Mouse (Mus musculus) kidney, adult 2 months (tissue): ENCODE results near the gene St3gal4. TPM values are rescaled to one million over a fixed set of nuclear protein-coding genes. Genes with fewer than 3 reads are reported as not detected.
A peak's percentile ranks its signal among the peaks of the same experiment; 100 is the strongest.

ENCODE experiments used
- DNase-seq: peaks from one replicate; pipeline ENCODE4 v3.0.0; 2021
- H3K27ac ChIP-seq: fragments of 200-500 bp; 2 replicates; pipeline ENCODE4 v1.5.1; 2012; ENCODE audit warnings: low read depth, low read length, control low read depth, inconsistent platforms; ENCODE audit not compliant: insufficient read depth
- H3K27me3 ChIP-seq: fragments of 200-500 bp; replicated peaks from 2 replicates; pipeline ENCODE4 v1.6.1; 2012; ENCODE audit warnings: mild to moderate bottlenecking, moderate library complexity, low read length, inconsistent platforms; ENCODE audit not compliant: control insufficient read depth, insufficient read depth
- H3K36me3 ChIP-seq: fragments of 200-500 bp; 2 replicates; pipeline ENCODE4 v1.6.1; 2012; ENCODE audit warnings: mild to moderate bottlenecking, moderate library complexity, low read length, inconsistent platforms; ENCODE audit not compliant: control insufficient read depth, insufficient read depth
- H3K4me1 ChIP-seq: fragments of 200-500 bp; 2 replicates; pipeline ENCODE4 v1.6.1; 2011; ENCODE audit warnings: low read length; ENCODE audit not compliant: control insufficient read depth, insufficient read depth
- H3K4me3 ChIP-seq: fragments of 200-500 bp; 2 replicates; pipeline ENCODE4 v1.5.1; 2011; ENCODE audit warnings: mild to moderate bottlenecking, low read depth, low read length, control low read depth; ENCODE audit not compliant: insufficient read depth
- CTCF ChIP-seq: fragments of 200-500 bp; conservative IDR thresholded peaks from 2 replicates; pipeline ENCODE4 v1.5.1; 2011; ENCODE audit warnings: low read depth, mild to moderate bottlenecking, control low read depth, low read length, moderate library complexity, mixed read lengths; ENCODE audit not compliant: insufficient read depth, insufficient read length
- POLR2A ChIP-seq: fragments of 200-500 bp; IDR thresholded peaks from one replicate; pipeline ENCODE4 v1.6.1; 2011; ENCODE audit warnings: low read depth, low read length, control low read depth
- WGBS: fragments of 180-500 bp; shearing (Covaris S2); methylation state at CpG from one replicate; pipeline ENCODE4 v1.1.7; 2018; 5-methylcytosine and 5-hydroxymethylcytosine counted together
- polyA plus RNA-seq: library from polyadenylated mRNA; depleted of rRNA; stranded (reverse); fragments of >200 nt; gene quantifications from 2 replicates; pipeline ENCODE4 v1.2.3, GENCODE M21; 2012

Gene St3gal4
- polyA plus RNA-seq, 1 experiment: 5.0 TPM

- no peak overlapping the region for H3K27ac ChIP-seq
- H3K36me3 ChIP-seq: no peaks in the 10 kb centered on the region
- no peaks in the 10 kb centered on the region for H3K27me3 ChIP-seq
- no peak for DNase-seq
- peaks cover 8% of the 10 kb centered on the region; the same call in 1 of the 2 replicates for H3K4me1 ChIP-seq
- no peak for TF ChIP-seq POLR2A
- TF ChIP-seq CTCF: no peak
- no peak overlapping the region for H3K4me3 ChIP-seq
- WGBS: 86% methylated on average over 9 of the region's 9 CpGs
Observed at GRCm38 (mm10) chr9:35145118-35145517, 26.1 kb upstream of the St3gal4 start.

DNA sequence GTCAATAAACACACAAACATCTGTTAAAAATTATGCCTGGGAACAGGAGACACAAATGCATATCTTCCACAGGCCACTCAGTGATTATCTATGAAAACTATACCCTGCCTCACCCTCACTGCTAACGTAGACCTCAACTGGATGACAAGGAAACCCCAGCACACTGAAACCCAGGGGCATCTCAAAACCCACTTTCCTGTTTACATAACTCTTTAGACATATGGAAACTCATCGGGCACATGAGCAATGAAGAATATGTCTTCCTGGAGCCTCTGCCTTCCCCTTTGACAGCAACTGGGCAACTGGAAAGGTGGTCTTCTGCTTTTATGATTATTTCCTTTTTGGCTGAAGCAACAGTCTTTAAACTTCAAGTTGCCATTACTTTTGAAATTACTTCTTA is 23.2 kb upstream of the St3gal4 start:
- no peak for DNase-seq
- Histone ChIP-seq H3K4me3 (no peak overlapping the region), H3K36me3 (no peaks in the 10 kb centered on the region), H3K27ac (no peak overlapping the region), H3K4me1 (no peaks in the 10 kb centered on the region), H3K27me3 (no peaks in the 10 kb centered on the region)
- WGBS: 89% methylated on average over 2 of the region's 2 CpGs
- no peak for TF ChIP-seq POLR2A

DNA sequence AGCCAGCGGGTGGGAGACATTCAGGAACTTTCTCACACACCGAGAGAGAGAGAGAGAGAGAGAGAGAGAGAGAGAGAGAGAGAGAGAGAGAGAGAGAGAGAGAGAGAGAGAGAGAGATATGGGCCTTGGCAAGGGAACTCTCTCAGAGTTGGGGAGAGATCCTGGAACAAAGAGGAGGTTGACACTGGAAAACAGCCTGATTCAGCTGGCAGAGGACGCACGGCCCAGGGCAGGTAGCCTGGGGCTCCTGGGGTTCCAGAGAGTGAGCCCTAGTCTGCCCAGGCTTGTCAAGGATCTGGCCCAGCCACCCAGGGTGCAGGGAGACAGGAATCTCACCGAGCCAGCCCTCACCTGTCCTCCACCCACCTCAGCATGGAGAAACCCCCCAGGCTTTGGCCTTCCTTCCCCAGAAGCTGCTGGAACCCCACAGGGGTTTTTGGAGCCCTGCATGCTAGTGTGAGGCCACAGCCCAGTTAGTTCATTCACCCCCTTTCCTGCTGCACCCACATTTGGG is 20.2 kb upstream of the St3gal4 start:
- H3K27ac ChIP-seq: no peak overlapping the region
- TF ChIP-seq CTCF (no peak), POLR2A (no peak)
- no peak for DNase-seq

DNA sequence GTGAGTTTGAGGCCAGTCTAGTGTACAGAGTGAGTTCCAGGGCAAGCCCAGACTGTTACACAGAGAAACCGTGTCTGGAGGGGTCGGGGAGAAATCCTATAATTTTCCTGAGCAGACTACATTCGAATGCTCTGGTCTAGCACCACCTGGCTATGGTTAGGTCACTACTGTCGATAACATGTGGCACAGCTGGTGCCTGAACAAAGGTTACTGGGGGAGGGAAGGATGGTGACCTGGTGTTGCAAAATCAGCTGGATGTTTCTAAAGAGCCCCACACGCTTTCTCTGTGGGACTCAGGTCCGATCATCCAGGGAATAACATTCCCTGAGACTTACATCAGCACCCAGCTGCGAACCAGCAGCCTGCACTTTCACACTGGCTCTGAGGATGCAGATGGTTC is 19.0 kb upstream of the St3gal4 start:
- 60% methylated on average over 7 of the region's 7 CpGs for WGBS
- DNase-seq: no peak
- H3K27me3 ChIP-seq: no peaks in the 10 kb centered on the region
- no peaks in the 10 kb centered on the region for H3K36me3 ChIP-seq
- H3K27ac ChIP-seq: no peak overlapping the region
- H3K4me1 ChIP-seq: no peaks in the 10 kb centered on the region
- H3K4me3 ChIP-seq: no peak overlapping the region
- TF ChIP-seq CTCF (no peak), POLR2A (no peak)

More for the DNA sequence above, 20.2 kb upstream of the St3gal4 start:
- Histone ChIP-seq H3K36me3 (no peaks in the 10 kb centered on the region), H3K4me1 (no peaks in the 10 kb centered on the region), H3K4me3 (no peak overlapping the region), H3K27me3 (no peaks in the 10 kb centered on the region)
- WGBS: 86% methylated on average over 5 of the region's 5 CpGs

- no peak overlapping the region for H3K27ac ChIP-seq
- no peaks in the 10 kb centered on the region for H3K4me1 ChIP-seq
- no peaks in the 10 kb centered on the region for H3K36me3 ChIP-seq
- H3K27me3 ChIP-seq: no peaks in the 10 kb centered on the region
- TF ChIP-seq POLR2A (no peak), CTCF (no peak)
- WGBS: 68% methylated on average over 6 of the region's 6 CpGs
- no peak overlapping the region for H3K4me3 ChIP-seq
- DNase-seq: no peak
Observed at GRCm38 (mm10) chr9:35135575-35135974, 16.5 kb upstream of the St3gal4 start.

GRCm38 (mm10) chr9:35131637-35132397 is 12.7 kb upstream of the St3gal4 start:
- Histone ChIP-seq H3K36me3 (no peaks in the 10 kb centered on the region), H3K27me3 (no peaks in the 10 kb centered on the region), H3K27ac (no peak overlapping the region), H3K4me1 (peaks cover 6% of the 10 kb centered on the region; the same call in 1 of the 2 replicates), H3K4me3 (no peak overlapping the region)
- 83% methylated on average over 16 of the region's 16 CpGs for WGBS
- no peak for TF ChIP-seq POLR2A
- TF ChIP-seq CTCF: no peak
- peak; percentile 59 for DNase-seq

GRCm38 (mm10) chr9:35128995-35129418 is 9.9 kb upstream of the St3gal4 start:
- no peaks in the 10 kb centered on the region for H3K36me3 ChIP-seq
- TF ChIP-seq POLR2A (no peak), CTCF (no peak)
- H3K27ac ChIP-seq: peak overlapping the region; percentile 54; the same call in 1 of the 2 replicates
- H3K27me3 ChIP-seq: no peaks in the 10 kb centered on the region
- DNase-seq: peak; percentile 79
- 40% methylated on average over 9 of the region's 9 CpGs for WGBS
- H3K4me1 ChIP-seq: peaks cover 6% of the 10 kb centered on the region; the same call in 1 of the 2 replicates
- H3K4me3 ChIP-seq: peak overlapping the region; percentile 7; the same call in 1 of the 2 replicates
